Mouse (Mus musculus) common myeloid progenitor, adult 5-6 weeks (primary cell): Measurements from ENCODE around the gene Sec24b. TPM values are rescaled to one million over a fixed set of nuclear protein-coding genes. Genes with fewer than 3 reads are reported as not detected.

Experiments
- ATAC-seq: replicated peaks from 2 replicates; pipeline ENCODE4 v1.8.0; 2016; ENCODE audit warnings: low read depth, mild to moderate bottlenecking, moderate TSS enrichment, inconsistent platforms; ENCODE audit not compliant: poor library complexity, severe bottlenecking
- total RNA-seq: library from RNA; stranded (forward); fragments of 200-1000, 187-1606 nt; gene quantifications from 2 replicates; pipeline ENCODE4 v1.2.3, GENCODE M21; 2017

The Sec24b gene
- total RNA-seq, 1 experiment from 2014 or later: 48.5 TPM

DNA sequence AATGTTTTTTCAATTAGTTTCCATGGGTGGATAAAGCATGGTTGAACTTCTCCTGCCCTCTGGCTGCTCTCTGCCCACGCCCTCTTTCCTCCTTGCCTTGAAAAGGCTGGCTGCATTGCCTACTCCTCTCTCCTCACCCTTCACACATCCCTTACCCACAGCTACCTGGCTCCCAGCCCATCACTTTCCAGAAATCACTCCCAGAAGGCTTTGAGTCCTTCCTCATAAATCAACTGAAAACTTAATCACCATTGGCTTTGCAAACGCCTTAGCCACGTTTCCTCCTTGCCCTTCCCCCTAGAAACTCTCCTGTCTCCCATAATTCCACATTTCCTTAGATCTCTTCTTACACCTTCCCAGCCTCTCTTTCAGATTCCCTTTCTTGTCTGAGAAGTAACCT, 123.5 kb downstream of the Sec24b start:
- ATAC-seq: no peak

DNA sequence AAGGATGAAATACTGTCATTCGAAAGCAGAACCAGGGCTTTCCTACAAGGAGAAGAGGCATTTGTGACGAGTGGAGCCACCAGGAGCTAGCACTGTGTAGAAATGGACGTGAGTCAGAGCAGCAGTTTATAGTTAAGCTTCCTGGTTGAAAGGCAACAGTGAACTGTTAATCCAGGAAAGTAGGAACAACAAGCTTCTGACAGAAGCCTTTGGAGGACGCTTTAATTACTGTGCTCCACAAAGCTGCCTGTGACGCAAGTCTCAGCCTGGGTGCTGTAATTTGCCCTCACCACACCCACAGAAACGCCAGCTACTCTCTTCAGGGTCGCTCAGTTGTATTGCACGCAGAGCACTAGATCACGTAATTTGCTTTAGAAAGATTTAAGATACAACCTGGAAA, 124.8 kb downstream of the Sec24b start:
- ATAC-seq: peak; percentile 32; the same call in 1 of the 2 replicates

Other genes starting within 250 kb of the Sec24b start
- 0.73 and 1.5 TPM in 2 replicates for gene Rrh, start 239.0 kb downstream of the Sec24b start, total RNA-seq
- 28.1 and 54.2 TPM in 2 replicates for gene Gar1, start 230.2 kb downstream of the Sec24b start, total RNA-seq
- gene Cfi, start 225.7 kb downstream of the Sec24b start, total RNA-seq: not detected in 2 replicates
- gene Pla2g12a, start 182.9 kb downstream of the Sec24b start, total RNA-seq: 40.3 and 48.0 TPM in 2 replicates
- 12.3 and 19.0 TPM in 2 replicates for gene Casp6, start 160.1 kb downstream of the Sec24b start, total RNA-seq
- 0.78 and 2.8 TPM in 2 replicates for gene Mcub, start 91.3 kb downstream of the Sec24b start, total RNA-seq
- gene Col25a1, start 69.9 kb upstream of the Sec24b start, total RNA-seq: not detected in 2 replicates